Mouse (Mus musculus): ENCODE measurements at regions not wholly inside any gene's neighbourhood (a gene's known extent, or its start where the extent isn't known, plus 50 kb on each side); places are given as distances from the start of the nearest gene placed in this dataset.

GRCm38 (mm10) chr11:63453786-63454185 is 325.0 kb downstream of the Pmp22 start:
- ATAC-seq (replicated peaks; ENCODE audit: insufficient number of reproducible peaks, low FRiP score, low TSS enrichment, poor library complexity, severe bottlenecking) = no peak

GRCm38 (mm10) chr11:63454910-63455531 is 326.2 kb downstream of the Pmp22 start:
- ATAC-seq (replicated peaks; ENCODE audit: insufficient number of reproducible peaks, low FRiP score, low TSS enrichment, poor library complexity, severe bottlenecking) = no peak

GRCm38 (mm10) chr11:63456356-63456755 is 327.6 kb downstream of the Pmp22 start:
- ATAC-seq (replicated peaks; ENCODE audit: insufficient number of reproducible peaks, low FRiP score, low TSS enrichment, poor library complexity, severe bottlenecking) = no peak

- ATAC-seq (replicated peaks; ENCODE audit: insufficient number of reproducible peaks, low FRiP score, low TSS enrichment, poor library complexity, severe bottlenecking) = no peak
Observed at GRCm38 (mm10) chr11:63457250-63457649, 328.5 kb downstream of the Pmp22 start.

- ATAC-seq (replicated peaks; ENCODE audit: insufficient number of reproducible peaks, low FRiP score, low TSS enrichment, poor library complexity, severe bottlenecking) = no peak
Observed at GRCm38 (mm10) chr11:63460146-63460545, 331.4 kb downstream of the Pmp22 start.

- ATAC-seq (replicated peaks; ENCODE audit: insufficient number of reproducible peaks, low FRiP score, low TSS enrichment, poor library complexity, severe bottlenecking) = no peak
Observed at GRCm38 (mm10) chr11:63463797-63464331, 335.1 kb downstream of the Pmp22 start.

GRCm38 (mm10) chr11:63465941-63466340 is 337.2 kb downstream of the Pmp22 start:
- ATAC-seq (replicated peaks; ENCODE audit: insufficient number of reproducible peaks, low FRiP score, low TSS enrichment, poor library complexity, severe bottlenecking) = no peak

GRCm38 (mm10) chr11:63466541-63466940 is 337.8 kb downstream of the Pmp22 start:
- ATAC-seq (replicated peaks; ENCODE audit: insufficient number of reproducible peaks, low FRiP score, low TSS enrichment, poor library complexity, severe bottlenecking) = no peak

- no peak for ATAC-seq (replicated peaks; ENCODE audit: insufficient number of reproducible peaks, low FRiP score, low TSS enrichment, poor library complexity, severe bottlenecking)
Observed at GRCm38 (mm10) chr11:63474831-63475230, 346.0 kb downstream of the Pmp22 start.

GRCm38 (mm10) chr11:63481676-63482310 is 353.0 kb downstream of the Pmp22 start:
- no peak for ATAC-seq (replicated peaks; ENCODE audit: insufficient number of reproducible peaks, low FRiP score, low TSS enrichment, poor library complexity, severe bottlenecking)

- ATAC-seq (replicated peaks; ENCODE audit: insufficient number of reproducible peaks, low FRiP score, low TSS enrichment, poor library complexity, severe bottlenecking) = no peak
Observed at GRCm38 (mm10) chr11:63482593-63482992, 353.8 kb downstream of the Pmp22 start.

- ATAC-seq (replicated peaks; ENCODE audit: insufficient number of reproducible peaks, low FRiP score, low TSS enrichment, poor library complexity, severe bottlenecking) = no peak
Observed at GRCm38 (mm10) chr11:63487203-63487602, 358.4 kb downstream of the Pmp22 start.

- ATAC-seq (replicated peaks; ENCODE audit: insufficient number of reproducible peaks, low FRiP score, low TSS enrichment, poor library complexity, severe bottlenecking) = no peak
Observed at GRCm38 (mm10) chr11:63502181-63502580, 373.4 kb downstream of the Pmp22 start.

- ATAC-seq (replicated peaks; ENCODE audit: insufficient number of reproducible peaks, low FRiP score, low TSS enrichment, poor library complexity, severe bottlenecking) = no peak
Observed at GRCm38 (mm10) chr11:63507387-63507786, 378.6 kb downstream of the Pmp22 start.

GRCm38 (mm10) chr11:63508727-63509126 is 379.9 kb downstream of the Pmp22 start:
- no peak for ATAC-seq (replicated peaks; ENCODE audit: insufficient number of reproducible peaks, low FRiP score, low TSS enrichment, poor library complexity, severe bottlenecking)

- ATAC-seq (replicated peaks; ENCODE audit: insufficient number of reproducible peaks, low FRiP score, low TSS enrichment, poor library complexity, severe bottlenecking) = no peak
Observed at GRCm38 (mm10) chr11:63510611-63511010, 381.8 kb downstream of the Pmp22 start.

GRCm38 (mm10) chr11:63514615-63515014 is 385.8 kb downstream of the Pmp22 start:
- no peak for ATAC-seq (replicated peaks; ENCODE audit: insufficient number of reproducible peaks, low FRiP score, low TSS enrichment, poor library complexity, severe bottlenecking)

- ATAC-seq (replicated peaks; ENCODE audit: insufficient number of reproducible peaks, low FRiP score, low TSS enrichment, poor library complexity, severe bottlenecking) = no peak
Observed at GRCm38 (mm10) chr11:63518847-63519246, 390.1 kb downstream of the Pmp22 start.

GRCm38 (mm10) chr11:63524254-63524653 is 395.5 kb downstream of the Pmp22 start:
- no peak for ATAC-seq (replicated peaks; ENCODE audit: insufficient number of reproducible peaks, low FRiP score, low TSS enrichment, poor library complexity, severe bottlenecking)

- ATAC-seq (replicated peaks; ENCODE audit: insufficient number of reproducible peaks, low FRiP score, low TSS enrichment, poor library complexity, severe bottlenecking) = no peak
Observed at GRCm38 (mm10) chr11:63525431-63525830, 396.6 kb downstream of the Pmp22 start.
